Mouse (Mus musculus) left cerebral cortex, postnatal 36 days (tissue): Measurements from ENCODE around the gene Cog1. TPM values are rescaled to one million over a fixed set of nuclear protein-coding genes. Genes with fewer than 3 reads are reported as not detected.

Experiments
- total RNA-seq, 2 experiments: library from RNA; stranded (reverse); gene quantifications; 2 replicates each; pipeline ENCODE4 v1.2.3; 2021

Gene Cog1
- total RNA-seq, 2 experiments from 2014 or later: 42.8 to 47.8 TPM

Other genes with a start within 250 kb of the Cog1 start
- gene Sstr2, start 29.8 kb upstream of the Cog1 start, total RNA-seq: 10 to 100 TPM; 30.0 to 35.0 TPM
- gene Slc39a11, start 910 bp downstream of the Cog1 start, total RNA-seq: 10 to 100 TPM; 13.6 to 15.9 TPM
- gene Fam104a, start 35.0 kb downstream of the Cog1 start, total RNA-seq: 10 to 100 TPM; 28.3 to 31.6 TPM
- 10 to 100 TPM; 11.5 to 14.9 TPM for gene D11Wsu47e, start 35.2 kb downstream of the Cog1 start, total RNA-seq
- gene Cpsf4l, start 60.8 kb downstream of the Cog1 start, total RNA-seq: not detected
- 10 to 100 TPM; 21.9 to 29.8 TPM for gene Cdc42ep4, start 102.7 kb downstream of the Cog1 start, total RNA-seq